Mouse (Mus musculus) spleen, postnatal 10 days (tissue): Measurements from ENCODE around the gene Stau1.
A peak's percentile ranks its signal among the peaks of the same experiment; 100 is the strongest.

Source experiments
- DNase-seq, 2 experiments: peaks; one replicate each; pipeline ENCODE4 v3.0.0; 2021 to 2022; ENCODE audit warnings: low spot score in 2 of 2

Stau1 gene

GRCm38 (mm10) chr2:166923971-166924370, 72.1 kb downstream of the Stau1 start:
- DNase-seq, result no peak

GRCm38 (mm10) chr2:166910536-166910935, 85.6 kb downstream of the Stau1 start:
- DNase-seq, result no peak

- DNase-seq, result no peak
Observed at GRCm38 (mm10) chr2:166909729-166910128, 86.4 kb downstream of the Stau1 start.

GRCm38 (mm10) chr2:166906523-166907182, 89.4 kb downstream of the Stau1 start:
- peak; percentile 40 to 42 for DNase-seq

- DNase-seq, result peak; percentile 96 to 98
Observed at GRCm38 (mm10) chr2:166905711-166906522, 90.2 kb downstream of the Stau1 start, which contains the start of gene Cse1l. Gene Cse1l, plus strand, starts transcription at chr2:166906040.

GRCm38 (mm10) chr2:166903719-166904282, 92.3 kb downstream of the Stau1 start:
- DNase-seq, result peak in 1 of 2 experiments; percentile 29

- DNase-seq, result no peak
Observed at GRCm38 (mm10) chr2:166900792-166901505, 95.2 kb downstream of the Stau1 start.

GRCm38 (mm10) chr2:166899746-166900145, 96.4 kb downstream of the Stau1 start:
- no peak for DNase-seq

- no peak for DNase-seq
Observed at GRCm38 (mm10) chr2:166899161-166899560, 96.9 kb downstream of the Stau1 start.
